Mouse (Mus musculus): ENCODE data around the gene Eif1.
"Not testable (repeated sequence)": the region's sequence is repeated elsewhere in the genome, so short reads cannot be mapped to it uniquely, and the experiment has no call there.

Eif1 gene

GRCm38 (mm10) chr11:100312096-100312679 lies 7.5 kb upstream of the Eif1 start:
- peak; percentile 86 for ATAC-seq (ENCODE audit: low TSS enrichment)

- no peak for ATAC-seq (ENCODE audit: low TSS enrichment)
Observed at GRCm38 (mm10) chr11:100313424-100313823, 6.3 kb upstream of the Eif1 start.

GRCm38 (mm10) chr11:100315439-100315838 lies 4.2 kb upstream of the Eif1 start:
- ATAC-seq (ENCODE audit: low TSS enrichment), result no peak

- ATAC-seq (ENCODE audit: low TSS enrichment), result no peak
Observed at GRCm38 (mm10) chr11:100317826-100318380, 1.8 kb upstream of the Eif1 start.

- ATAC-seq (ENCODE audit: low TSS enrichment), result no peak
Observed at GRCm38 (mm10) chr11:100318529-100319451, 895 bp upstream of the Eif1 start.

- ATAC-seq (ENCODE audit: low TSS enrichment), result peak; percentile 89
Observed at GRCm38 (mm10) chr11:100320172-100320630, 516 bp downstream of the Eif1 start.

- ATAC-seq (ENCODE audit: low TSS enrichment), result not testable (repeated sequence)
Observed at GRCm38 (mm10) chr11:100320701-100321410, 1.2 kb downstream of the Eif1 start.

- not testable (repeated sequence) for ATAC-seq (ENCODE audit: low TSS enrichment)
Observed at GRCm38 (mm10) chr11:100321479-100322305, 2.0 kb downstream of the Eif1 start.

GRCm38 (mm10) chr11:100322591-100323258 lies 3.0 kb downstream of the Eif1 start:
- no peak for ATAC-seq (ENCODE audit: low TSS enrichment)

GRCm38 (mm10) chr11:100323578-100323977 lies 3.9 kb downstream of the Eif1 start:
- ATAC-seq (ENCODE audit: low TSS enrichment), result no peak

GRCm38 (mm10) chr11:100325062-100325629 lies 5.5 kb downstream of the Eif1 start:
- no peak for ATAC-seq (ENCODE audit: low TSS enrichment)

GRCm38 (mm10) chr11:100327316-100327715 lies 7.6 kb downstream of the Eif1 start:
- ATAC-seq (ENCODE audit: low TSS enrichment), result no peak

GRCm38 (mm10) chr11:100327761-100328160 lies 8.1 kb downstream of the Eif1 start:
- ATAC-seq (ENCODE audit: low TSS enrichment), result no peak

GRCm38 (mm10) chr11:100330235-100330634 lies 10.6 kb downstream of the Eif1 start:
- ATAC-seq (ENCODE audit: low TSS enrichment), result no peak

GRCm38 (mm10) chr11:100330816-100331375 lies 11.2 kb downstream of the Eif1 start:
- ATAC-seq (ENCODE audit: low TSS enrichment), result not testable (repeated sequence)

GRCm38 (mm10) chr11:100332766-100333515 lies 13.3 kb downstream of the Eif1 start:
- ATAC-seq (ENCODE audit: low TSS enrichment), result peak; percentile 51

GRCm38 (mm10) chr11:100333944-100334457 lies 14.3 kb downstream of the Eif1 start, which contains the start of gene Gast:
TSS of gene Gast (plus strand) at chr11:100334407.
- ATAC-seq (ENCODE audit: low TSS enrichment), result no peak

- ATAC-seq (ENCODE audit: low TSS enrichment), result peak; percentile 41; the same call in 1 of the 2 replicates
Observed at GRCm38 (mm10) chr11:100335731-100336130, 16.0 kb downstream of the Eif1 start.

- no peak for ATAC-seq (ENCODE audit: low TSS enrichment)
Observed at GRCm38 (mm10) chr11:100344269-100344668, 24.6 kb downstream of the Eif1 start.
